Mouse (Mus musculus): ENCODE data around the gene Igsf21.

DNA sequence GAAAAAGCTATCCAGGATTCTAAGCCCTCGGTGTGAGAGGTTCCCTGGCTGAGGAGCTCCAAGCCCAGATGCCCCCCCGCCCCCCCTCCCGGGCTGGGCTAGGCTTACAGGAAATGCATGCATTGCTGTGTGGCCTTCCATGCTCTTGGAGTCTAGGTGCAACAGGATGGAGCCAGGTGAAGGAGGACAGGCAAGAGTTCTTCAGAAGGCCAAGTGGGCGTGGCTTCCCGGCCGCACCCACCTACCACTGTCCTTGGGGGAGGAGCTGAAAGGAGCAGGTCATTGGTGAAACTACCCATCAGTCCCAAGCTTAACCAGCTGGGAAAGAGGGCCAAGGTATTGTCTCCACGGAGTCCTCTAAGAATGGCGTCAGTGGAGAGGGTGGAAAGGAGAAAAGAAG lies 1.8 kb upstream of the Igsf21 start:
- TF ChIP-seq TAL1 (IDR thresholded peaks at IDR 0.05; ENCODE audit: low read length) (no peak), GATA1 (IDR thresholded peaks at IDR 0.05; ENCODE audit: low read length) (no peak)
